Mouse (Mus musculus) ES-E14 (cell line): ENCODE measurements around the gene Rtp1.

ENCODE experiments used
- HCFC1 ChIP-seq: IDR thresholded peaks from 2 replicates; pipeline ENCODE4 v1.6.1; 2012; ENCODE audit warnings: low read length, inconsistent platforms, borderline replicate concordance; ENCODE audit not compliant: insufficient read depth
- MAFK ChIP-seq: IDR thresholded peaks from 2 replicates; pipeline ENCODE4 v1.6.1; 2014; ENCODE audit warnings: mild to moderate bottlenecking, low read depth, low read length, inconsistent platforms; ENCODE audit not compliant: insufficient read depth
- ZC3H11A ChIP-seq: IDR thresholded peaks from 2 replicates; pipeline ENCODE4 v1.6.1; 2012; ENCODE audit warnings: low read depth, mild to moderate bottlenecking, inconsistent platforms, low read length, borderline replicate concordance

DNA sequence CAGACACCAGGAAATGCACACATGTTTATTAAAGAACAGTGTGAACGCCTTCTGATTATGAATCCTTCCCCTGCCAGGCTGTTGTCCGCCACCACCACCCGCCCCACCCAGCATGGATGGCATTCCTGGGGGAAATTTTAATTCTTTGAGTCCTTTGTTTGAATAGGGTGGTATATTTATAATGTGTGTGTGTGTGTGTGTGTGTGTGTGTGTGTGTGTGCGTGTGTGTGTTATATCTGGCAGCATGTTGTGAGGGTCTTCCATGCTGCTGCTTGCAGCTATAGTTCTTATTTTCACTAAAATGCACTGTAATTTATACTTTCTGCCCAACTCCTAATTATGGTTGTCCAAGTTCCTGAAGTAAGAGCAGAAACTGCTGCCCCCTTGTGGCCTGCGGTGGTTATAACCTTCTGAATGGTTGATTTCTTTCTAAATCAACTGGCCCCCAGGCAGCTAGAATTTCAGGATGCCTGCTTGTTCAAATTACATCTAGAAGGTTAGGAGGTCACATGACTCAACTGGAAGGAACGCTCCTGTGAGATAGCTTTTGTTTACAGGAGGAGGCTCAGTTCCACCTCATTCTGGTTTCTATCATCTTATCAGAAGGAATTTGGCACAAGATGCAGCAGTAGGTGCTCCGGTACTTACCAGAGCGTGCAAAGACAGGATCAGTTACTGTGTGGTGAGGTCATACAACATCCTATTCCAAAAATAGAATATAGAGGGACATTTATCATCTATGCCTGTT is 25.8 kb upstream of the Rtp1 start:
- TF ChIP-seq HCFC1: no peak
- peak; percentile 47; the same call in 1 of the 2 replicates for TF ChIP-seq ZC3H11A
- no peak for TF ChIP-seq MAFK
